Mouse (Mus musculus): ENCODE results near the gene Rnf220.
A peak's percentile ranks its signal among the peaks of the same experiment; 100 is the strongest.
"Not testable (repeated sequence)": the region's sequence is repeated elsewhere in the genome, so short reads cannot be mapped to it uniquely, and the experiment has no call there.

Rnf220 gene

DNA sequence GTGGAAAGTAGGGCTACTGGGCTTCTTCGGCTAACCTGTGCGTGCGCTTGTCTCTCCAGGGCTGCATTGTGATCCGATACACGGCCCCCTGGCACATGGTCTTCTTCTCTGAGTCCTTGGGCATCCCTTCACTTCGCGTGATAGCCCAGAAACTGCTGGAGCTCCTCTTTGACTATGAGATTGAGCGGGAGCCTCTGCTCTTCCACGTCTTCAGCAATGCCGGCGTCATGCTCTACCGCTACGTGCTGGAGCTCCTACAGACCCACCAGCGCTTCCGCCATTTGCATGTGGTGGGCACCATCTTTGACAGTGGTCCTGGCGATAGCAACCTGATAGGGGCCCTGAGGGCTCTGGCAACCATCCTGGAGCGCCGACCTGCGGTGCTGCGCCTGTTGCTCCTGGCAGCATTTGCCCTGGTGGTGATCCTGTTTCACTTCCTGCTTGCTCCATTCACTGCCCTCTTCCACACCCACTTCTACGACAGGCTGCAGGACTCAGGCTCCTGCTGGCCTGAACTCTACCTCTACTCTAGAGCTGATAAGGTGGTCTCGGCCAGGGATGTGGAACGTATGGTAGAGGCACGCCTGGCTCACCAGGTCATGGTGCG, 228.9 kb downstream of the Rnf220 start:
- DNase-seq (ENCODE audit: low read depth): no peak

DNA sequence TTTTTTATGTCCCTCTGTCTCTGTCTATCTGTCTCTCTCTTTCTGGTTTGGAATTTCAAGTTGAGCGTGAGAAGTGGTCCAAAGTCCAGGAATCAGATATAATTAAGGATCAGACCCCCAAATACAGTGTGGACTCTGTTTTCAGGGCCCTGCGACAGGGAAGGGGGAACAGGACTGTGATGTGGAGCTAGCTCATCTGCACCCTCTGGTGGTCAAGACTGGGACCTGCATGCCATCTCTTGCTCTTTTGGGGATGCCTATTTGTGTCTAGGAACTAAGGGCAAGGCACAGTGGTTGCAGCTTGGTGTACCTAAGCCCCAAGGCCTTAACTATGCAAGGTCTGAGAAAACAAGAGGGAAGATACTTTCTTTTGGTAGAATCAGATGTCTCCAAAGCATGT, 229.6 kb downstream of the Rnf220 start:
- DNase-seq (ENCODE audit: low read depth): no peak

DNA sequence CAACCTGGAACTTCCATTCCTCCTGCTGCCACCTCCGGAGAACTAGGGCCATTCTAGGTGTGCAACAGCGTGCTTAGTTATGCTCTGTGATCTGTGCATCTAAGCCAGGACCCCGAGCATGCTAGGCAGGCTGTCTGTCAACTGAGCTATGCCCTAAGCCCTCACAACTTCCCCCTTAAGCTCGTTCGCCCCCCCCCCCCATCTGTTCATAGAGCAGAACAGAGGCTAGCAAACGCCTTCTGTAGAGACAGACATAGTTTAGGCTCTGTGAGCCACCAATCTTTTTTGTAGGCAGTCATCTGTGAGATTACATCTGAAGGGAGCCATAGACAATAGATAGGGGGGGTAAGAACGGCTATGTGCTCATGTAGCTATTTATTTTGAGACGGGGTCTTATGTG, 233.9 kb downstream of the Rnf220 start:
- no peak for DNase-seq (ENCODE audit: low read depth)

DNA sequence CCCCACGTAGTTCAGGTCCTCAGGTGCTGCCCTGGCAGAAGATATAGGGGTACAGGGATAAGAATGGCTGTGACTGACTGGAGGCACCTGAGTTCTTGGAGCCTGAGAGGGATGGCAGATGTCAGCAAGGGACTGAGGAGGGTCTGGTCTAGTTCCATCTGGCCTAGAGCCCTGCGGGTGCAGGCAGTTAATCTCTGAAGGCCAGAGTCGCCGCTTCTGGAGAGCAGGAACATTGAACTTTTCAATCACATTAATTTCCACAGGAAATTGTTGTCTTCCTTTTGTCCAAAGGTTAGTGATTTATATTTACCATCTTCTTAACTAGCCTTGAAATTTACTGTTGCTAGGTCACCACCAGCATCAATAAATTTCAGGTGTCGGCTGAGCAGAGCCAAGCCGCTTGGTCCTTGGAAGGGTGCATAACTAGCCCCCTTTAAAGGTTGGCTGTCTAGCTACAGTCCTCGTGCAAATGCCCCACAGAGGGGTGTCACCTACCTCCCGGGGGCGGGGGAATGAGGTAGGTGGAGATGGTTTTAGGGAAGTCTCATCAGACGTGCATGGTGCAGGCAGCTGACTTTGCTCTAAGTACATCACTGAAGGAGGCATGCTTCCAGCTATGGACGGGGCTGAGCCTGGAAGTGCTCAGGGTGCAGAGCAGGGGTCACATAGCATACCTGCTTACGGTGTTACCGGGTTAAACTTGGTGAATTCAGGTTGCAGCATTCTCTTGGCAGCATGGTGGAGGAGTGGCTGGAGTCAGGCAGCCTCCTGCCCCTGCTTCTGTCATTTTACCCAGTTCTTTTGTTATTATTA, 234.5 kb downstream of the Rnf220 start:
- no peak for DNase-seq (ENCODE audit: low read depth)

DNA sequence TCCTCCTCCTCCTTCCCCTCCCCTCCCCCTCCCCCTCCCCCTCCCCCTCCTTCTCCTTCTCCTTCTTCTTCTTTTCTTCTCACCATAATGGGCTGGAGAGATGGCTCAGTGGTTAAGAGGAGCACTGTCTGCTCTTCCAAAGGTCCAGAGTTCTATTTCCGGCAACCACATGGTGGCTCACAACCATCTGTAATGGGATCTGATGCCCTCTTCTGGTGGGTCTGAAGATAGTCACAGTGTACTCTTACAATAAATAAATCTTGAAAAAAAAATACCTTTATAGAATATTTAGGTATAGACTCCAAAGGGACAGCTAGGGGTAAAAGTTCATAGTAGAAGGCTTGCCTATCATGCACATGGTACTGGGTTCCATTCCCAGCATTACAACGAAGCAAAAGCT, 235.6 kb downstream of the Rnf220 start:
- no peak for DNase-seq (ENCODE audit: low read depth)

DNA sequence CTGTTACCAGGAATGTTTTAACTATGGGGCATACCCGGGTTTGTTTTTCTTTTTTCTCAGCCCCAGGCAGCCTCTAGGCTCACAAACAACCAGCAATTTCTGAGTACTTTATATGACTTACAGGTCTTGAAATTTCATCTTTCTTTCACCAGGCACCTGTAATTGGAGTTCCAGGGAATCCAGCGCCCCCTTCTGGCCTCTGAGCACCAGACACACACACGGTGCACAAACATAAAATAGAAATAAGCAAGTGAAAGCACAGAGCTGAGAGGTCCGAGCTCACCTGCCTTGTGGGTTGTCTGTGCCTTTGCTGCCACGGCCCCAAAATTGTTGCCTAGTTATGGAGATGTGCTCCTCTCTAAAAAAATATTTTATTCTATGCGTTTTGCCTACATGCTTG, 236.9 kb downstream of the Rnf220 start:
- DNase-seq (ENCODE audit: low read depth): not testable (repeated sequence)

DNA sequence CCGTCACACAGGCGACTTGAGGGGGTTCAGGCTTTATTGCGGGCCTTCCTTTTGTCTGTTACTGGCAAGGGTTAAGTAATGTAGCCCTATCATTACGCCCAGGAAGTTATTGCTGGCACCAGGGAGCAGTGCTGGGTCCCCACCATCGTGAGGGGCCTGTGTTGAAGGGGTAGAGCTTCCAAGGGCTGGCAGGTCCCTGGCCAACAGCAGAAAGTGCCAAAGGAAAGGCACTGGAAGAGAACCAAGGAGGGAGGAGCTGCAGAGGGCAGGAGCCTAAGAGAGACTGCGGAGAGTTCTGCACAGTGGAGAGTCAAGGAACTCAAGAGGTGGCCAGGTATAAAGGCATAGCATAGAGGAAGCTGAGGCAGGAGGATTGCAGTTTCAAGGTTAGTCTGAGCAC, 242.2 kb downstream of the Rnf220 start:
- DNase-seq (ENCODE audit: low read depth): no peak

DNA sequence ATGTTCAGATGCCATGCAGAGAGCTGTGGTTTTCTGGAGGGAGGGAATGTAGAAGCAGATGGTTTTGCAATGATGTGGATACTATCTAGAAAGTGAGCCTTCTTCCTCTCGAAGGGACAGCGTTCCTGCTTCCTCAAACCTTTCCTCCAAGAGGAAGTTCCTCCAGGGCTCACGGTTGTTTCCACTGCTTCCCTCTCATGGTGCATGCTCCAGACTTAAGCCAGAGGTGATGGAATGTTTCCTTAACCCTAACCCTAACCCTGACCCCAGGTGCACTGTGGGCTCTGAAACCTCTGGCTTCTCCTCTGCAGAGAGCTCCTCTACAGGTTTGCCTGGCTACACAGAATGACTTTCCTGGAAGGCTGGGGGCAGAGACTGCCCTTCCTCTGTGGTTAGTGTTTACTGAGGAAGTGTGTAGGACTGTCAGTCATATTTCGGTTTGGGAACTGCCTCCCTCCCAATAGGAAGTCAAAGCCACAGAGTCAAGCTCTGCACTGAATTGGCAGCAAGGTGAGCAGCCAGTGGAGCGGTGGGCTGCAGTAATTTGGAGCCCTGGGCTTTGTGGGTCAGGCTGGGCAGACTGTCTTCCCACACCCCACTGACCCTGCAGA, 242.7 kb downstream of the Rnf220 start:
- no peak for DNase-seq (ENCODE audit: low read depth)

DNA sequence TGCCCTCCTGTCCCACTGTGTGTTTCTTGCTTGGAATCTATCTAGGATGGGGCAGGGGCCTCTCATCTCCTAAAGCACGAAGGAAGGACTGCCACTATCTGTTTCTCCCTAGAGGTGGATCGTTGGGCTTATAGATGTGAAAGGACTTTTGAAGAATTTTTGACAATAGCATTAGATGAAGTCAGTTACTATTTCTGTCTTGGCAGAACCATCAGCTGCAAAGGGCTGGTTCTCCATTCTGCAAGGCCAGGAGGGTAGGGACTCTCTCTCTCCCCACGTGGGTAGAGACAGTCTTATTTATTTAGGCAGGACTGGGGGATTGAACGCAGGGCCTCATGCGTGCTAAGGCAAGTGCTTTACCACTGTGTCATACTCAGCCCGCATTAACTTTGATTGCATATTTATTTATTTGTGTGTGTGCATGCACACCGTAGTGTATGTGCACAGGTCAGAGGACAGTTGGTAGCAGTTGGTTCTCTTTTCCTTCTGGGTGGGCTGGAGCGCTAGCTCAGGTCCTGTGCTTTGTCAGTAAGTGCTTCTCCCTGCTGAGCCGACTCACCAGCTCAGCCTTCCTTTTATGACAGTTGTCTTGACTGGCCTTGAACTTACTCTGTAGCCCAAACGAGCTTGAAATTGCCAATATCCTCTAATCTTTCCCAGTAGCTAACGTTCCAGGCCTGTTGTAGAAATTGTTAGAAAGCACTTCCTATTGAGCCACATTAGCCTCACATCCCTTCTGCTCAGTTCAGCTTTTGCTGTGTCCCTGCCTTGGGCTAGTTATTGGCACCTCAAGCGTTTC, 243.4 kb downstream of the Rnf220 start:
- no peak for DNase-seq (ENCODE audit: low read depth)

DNA sequence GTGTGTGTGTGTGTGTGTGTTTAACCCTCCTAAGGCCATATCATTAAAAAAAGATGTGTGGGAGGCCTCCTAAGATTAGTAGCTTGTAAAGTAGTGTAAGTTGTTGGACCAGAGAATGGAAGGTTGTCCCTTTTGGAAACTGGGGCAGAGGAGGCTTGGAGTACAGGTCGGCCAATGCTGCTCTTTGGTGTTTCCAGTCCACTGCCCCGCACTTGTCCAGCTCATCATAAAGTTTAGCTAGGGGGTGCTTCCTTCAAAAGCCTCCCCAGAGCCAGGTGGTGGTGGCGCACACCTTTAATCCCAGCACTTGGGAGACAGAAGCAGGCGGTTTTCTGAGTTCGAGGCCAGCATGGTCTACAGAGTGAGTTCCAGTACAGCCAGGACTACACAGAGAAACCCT, 244.1 kb downstream of the Rnf220 start:
- DNase-seq (ENCODE audit: low read depth): no peak

DNA sequence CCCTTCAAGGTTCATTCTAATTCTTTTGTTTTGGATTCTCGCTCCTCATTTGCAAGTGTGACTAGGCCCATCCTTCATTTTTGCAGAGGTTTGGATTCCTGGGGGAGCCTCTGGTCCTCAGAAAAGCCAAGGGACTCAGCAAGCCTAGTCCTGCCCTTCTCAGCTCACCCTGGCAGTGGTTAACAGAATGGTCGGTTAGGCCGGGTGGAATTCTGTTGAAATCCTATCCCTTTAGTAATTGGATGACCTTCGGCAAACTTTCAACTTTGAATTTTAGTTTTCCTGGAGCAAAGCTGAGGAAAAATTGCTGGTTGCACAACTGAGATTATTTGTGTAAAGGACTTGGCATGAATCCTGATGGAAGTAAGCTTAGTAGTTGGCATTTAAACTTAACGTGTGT, 244.5 kb downstream of the Rnf220 start:
- peak; percentile 61 for DNase-seq (ENCODE audit: low read depth)

DNA sequence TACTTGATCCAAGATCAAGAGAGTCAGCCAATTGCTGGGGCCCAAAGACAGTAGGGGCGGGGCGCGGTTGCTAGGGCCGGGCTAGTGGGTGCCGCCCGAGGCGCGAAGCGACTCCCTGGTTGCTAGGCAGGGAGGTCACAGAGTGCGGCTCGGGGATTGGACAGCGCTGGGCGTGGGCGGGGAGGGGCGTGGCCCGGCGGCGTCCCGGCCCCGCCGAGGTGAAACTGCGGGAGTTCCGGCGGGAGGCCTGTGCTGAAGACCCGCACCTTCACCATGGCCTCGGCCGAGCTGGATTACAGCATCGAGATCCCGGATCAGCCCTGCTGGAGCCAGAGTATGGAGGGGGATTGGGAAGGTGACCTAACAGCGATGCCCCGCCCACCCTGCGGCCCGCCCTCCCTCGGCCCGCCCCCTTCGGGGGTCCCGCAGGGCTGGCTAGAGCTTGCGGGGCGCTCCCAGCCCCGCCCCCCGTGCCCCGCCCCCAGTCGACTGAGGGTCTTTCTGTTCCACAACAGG, 245.0 kb downstream of the Rnf220 start, which contains the start of the genes Tmem53 and Armh1:
Tmem53 (plus strand) TSS at position 151 of the 516 bp plus-strand sequence.
Armh1 (minus strand) TSS at position 325 of the 516 bp plus-strand sequence.
- peak; percentile 74 for DNase-seq (ENCODE audit: low read depth)

DNA sequence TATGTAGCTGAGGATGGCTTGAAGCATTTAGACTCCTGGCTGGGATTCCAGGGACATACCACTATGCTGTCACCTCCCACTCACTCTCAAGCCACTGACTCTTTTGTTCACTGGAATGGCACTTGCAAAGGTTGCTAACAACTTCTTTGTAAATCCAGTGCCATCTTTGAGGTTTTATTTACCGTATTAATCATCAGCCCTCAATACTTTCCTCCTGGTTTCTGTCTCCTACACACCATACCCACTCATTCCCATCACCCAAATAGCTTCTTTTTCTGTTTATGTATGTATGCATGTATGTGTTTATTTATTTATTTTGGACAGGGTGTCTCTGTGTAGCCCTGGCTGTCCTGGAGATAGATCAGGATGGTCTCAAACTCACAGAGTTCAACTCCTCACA, 245.9 kb downstream of the Rnf220 start:
- DNase-seq (ENCODE audit: low read depth): no peak

DNA sequence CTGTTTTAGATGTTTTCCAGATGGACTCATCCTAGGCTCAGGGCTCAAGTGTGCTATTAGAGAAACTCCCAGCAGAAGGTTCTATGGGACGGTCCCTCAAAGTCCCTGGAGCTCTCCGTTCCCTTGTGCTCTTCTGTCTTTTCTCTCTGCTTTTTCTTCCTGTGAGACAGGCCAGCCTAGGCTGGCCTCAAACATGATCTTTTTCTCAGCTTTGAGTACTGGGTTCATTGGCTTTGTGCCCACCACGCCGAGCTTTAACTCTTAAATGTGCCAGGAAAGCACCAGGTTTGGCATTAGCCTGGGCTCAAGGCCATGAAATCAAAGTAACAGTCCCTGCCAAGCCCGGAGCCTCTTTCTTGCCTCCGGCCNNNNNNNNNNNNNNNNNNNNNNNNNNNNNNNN, 256.0 kb downstream of the Rnf220 start:
- DNase-seq (ENCODE audit: low read depth): no peak

DNA sequence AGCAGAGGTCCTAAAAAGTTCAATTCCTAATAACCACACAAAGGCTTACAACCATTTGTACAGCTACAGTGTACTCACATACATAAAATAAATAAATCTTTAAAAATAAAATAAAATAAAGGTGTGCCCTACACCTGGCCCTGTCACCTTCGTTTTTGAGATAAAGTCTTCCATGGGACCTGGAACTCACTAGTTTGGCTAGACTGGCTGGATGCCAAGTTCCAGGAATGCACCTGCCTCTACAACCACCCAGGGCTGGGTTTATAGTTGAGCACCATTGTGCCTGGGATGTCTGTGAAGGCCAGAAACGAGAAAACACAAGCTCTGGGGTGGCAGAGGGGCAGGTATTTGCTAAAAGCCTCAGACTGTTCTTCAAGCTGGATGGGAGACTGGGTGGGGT, 257.7 kb downstream of the Rnf220 start:
- no peak for DNase-seq (ENCODE audit: low read depth)

DNA sequence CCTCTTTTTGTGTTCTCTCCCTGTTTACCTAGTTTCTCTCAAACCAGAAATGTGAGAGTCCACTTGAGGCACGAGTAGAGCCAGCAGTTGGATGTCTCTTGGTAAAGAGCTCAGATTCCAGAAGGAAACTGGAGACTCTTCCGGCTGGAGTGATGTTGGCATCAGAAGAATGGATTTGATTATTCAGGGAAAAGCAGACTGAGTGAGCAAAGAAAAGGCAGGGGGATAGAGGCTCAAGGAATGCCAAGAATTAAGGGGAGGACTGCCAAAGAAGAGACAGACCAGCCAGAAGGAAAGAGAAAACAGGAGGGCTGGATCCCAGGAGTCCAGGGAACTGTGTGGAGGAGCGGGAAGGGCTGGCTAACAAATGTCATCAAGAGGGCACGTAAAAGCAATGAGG, 261.0 kb downstream of the Rnf220 start:
- DNase-seq (ENCODE audit: low read depth): peak; percentile 28

DNA sequence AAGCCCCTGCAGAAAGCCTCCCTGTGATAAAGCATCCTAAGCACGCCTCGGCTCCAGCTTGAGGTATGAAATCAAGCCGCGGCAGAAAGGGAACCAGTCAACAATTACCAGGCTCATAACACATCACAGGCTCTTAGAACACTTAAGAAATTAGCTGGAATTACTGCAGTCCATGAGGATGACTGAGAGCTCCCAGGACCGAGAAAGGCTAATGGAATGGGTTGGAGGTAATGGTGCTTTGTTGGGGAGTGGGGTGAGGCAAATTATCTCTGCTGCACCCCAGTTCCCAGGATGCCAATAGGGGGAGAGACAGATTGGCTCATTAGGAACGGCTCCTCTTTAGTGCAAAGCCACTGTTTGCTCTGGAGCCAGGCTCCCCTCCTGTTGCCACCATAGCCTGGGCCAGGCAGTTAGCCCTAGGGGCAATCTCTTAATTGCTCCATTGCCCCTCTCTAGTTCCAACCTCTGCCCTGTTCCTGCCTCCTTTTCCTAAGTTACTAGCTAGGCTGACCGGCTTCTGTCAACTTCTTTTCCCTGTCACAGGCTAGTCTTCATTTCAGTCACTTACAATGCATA, 262.6 kb downstream of the Rnf220 start:
- no peak for DNase-seq (ENCODE audit: low read depth)

DNA sequence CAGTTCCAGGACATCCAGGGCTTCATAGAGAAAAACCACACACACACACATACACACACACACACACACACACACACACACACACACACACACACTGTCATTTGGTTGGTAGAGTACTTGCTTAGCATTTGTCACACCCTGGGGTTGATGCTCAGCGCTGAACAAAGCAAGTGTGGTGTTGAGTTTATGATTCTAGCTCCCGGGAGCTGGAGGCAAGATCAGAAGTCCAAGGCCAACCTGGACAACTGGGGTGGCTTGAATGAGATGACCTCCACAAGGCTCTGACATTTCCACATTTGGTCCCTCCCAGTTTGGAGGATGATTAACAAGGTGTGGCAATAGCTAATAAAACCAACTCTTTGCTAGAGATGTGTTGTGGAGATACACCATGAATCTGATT, 265.6 kb downstream of the Rnf220 start:
- DNase-seq (ENCODE audit: low read depth): no peak

DNA sequence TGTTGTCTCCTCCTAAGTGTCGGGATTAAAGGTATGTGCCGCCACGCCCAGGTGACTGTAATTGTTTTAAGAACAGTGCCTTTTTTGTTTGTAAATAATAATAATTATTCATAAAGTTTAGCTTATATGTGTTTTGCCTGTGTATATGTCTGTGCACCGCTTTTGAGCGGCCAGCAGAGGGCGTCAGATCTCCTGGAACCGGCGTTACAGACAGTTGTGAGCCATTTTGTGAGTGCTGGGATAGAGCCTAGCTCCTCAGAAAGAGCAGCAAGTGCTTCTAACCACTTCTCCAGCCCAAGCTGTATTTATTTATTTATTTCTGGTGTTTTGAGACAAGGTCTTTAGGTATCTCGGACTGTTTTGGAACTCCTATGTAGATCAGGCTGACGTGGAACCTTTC, 266.5 kb downstream of the Rnf220 start:
- DNase-seq (ENCODE audit: low read depth): no peak

DNA sequence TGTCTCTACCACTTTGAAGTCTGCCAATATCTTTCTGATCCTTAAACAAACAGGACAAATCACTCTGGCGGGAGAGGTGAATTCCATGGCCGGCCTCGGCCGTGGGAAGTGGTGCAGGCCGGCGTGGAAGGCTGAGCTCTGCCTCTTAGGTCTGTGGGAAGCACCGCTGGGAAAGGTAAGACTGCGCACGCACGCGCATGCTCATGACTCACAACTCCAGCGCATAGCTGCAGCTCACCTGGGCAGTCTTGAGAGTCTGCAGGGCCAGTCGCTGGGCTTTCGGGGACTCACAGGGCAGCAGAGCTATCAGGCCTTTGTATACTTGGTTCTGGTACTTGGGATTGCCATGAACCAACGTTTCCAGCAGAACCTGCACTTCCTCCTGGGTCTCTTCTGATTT, 267.3 kb downstream of the Rnf220 start:
- no peak for DNase-seq (ENCODE audit: low read depth)

DNA sequence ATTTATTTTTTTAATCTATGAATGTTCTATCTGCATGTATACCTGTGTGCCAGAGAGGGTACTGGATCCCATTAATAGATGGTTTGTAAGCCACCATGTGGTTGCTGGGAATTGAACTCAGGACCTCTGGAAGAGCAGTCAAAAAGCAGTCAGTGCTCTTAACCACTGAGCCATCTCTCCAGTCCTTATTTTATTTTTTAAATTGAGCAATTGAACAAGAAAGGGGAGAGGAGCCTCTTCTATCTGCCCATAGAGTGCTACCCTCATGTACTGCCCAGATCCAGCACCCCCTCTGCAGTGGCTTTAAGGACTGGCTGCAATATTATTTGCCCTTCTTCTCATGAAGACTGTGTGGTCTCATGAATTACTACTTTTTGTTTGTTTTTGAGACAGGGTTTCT, 271.6 kb downstream of the Rnf220 start:
- no peak for DNase-seq (ENCODE audit: low read depth)

DNA sequence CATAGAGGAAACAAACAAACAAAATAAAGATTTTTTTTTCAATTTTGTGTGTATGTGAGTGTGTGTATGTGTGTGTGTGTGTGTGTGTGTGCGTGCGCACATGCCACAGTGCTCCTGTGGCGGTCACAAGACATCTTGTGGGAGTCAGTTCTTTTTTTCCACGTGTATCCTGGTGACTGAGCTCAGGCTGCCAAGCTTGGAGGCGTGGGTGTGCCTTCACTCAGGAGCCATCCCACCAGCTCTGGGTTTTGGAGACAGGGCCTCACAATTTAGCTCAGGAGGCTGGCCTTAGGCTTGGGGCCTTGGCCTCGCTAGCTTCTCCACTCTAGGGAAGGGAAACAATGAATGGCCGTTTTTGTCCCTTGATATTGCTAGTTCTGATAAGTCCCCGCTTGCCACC, 272.7 kb downstream of the Rnf220 start:
- DNase-seq (ENCODE audit: low read depth): no peak
